ENCODE assay signal across 9 mouse cellular contexts in genomic region chr3:136905577-136905976, GRCm38 (mm10).
A peak's percentile ranks its signal among the peaks of the same experiment; 100 is the strongest.
DNase-seq lines count a peak whose midpoint lies in the region; ATAC-seq and TF ChIP-seq lines count a peak whose summit lies in the region.
"Had no signal": no experiment of that assay in that cellular context is flagged by ENCODE, and none has a peak within 500 bp of the region (broad histone marks: within the 10 kb centered on the region; RNA-seq: fewer than 3 reads in every experiment).

No protein-coding gene starts in this region.

- no peak overlapping the region for H3K9ac ChIP-seq in forebrain, embryonic 14.5 days (ENCODE audit: low read length)
- no peak overlapping the region for H3K9ac ChIP-seq in forebrain, embryonic 12.5 days
- H3K9ac ChIP-seq in intestine, embryonic 15.5 days, result no peak overlapping the region
- H3K9ac ChIP-seq: limb, embryonic 15.5 days had no signal

- peak; percentile 23; the same call in 1 of the 2 replicates for TF ChIP-seq CTCF in spleen, adult 2 months (IDR thresholded peaks at IDR 0.05; ENCODE audit: extremely low read depth, insufficient read depth, insufficient read length, insufficient replicate concordance)

- H3K4me3 ChIP-seq in forebrain, embryonic 14.5 days (ENCODE audit: low read depth, low read length), result no peak overlapping the region
- H3K4me3 ChIP-seq in forebrain, embryonic 12.5 days (replicated peaks), result no peak overlapping the region
- no peak overlapping the region for H3K4me3 ChIP-seq in spleen, adult 2 months (ENCODE audit: extremely low read depth, insufficient read depth, insufficient read length)
- no peak overlapping the region for H3K4me3 ChIP-seq in intestine, embryonic 15.5 days (replicated peaks)
- H3K4me3 ChIP-seq: limb, embryonic 15.5 days had no signal

- no peaks in the 10 kb centered on the region for H3K9me3 ChIP-seq in forebrain, embryonic 14.5 days (replicated peaks; ENCODE audit: control insufficient read depth, low read length)
- no peaks in the 10 kb centered on the region for H3K9me3 ChIP-seq in forebrain, embryonic 12.5 days
- H3K9me3 ChIP-seq in intestine, embryonic 15.5 days, result no peaks in the 10 kb centered on the region
- H3K9me3 ChIP-seq: limb, embryonic 15.5 days had no signal

- peaks cover 5% of the 10 kb centered on the region; the same call in 1 of the 2 replicates for H3K4me1 ChIP-seq in forebrain, embryonic 14.5 days (ENCODE audit: control insufficient read depth, insufficient read depth, low read length)
- H3K4me1 ChIP-seq in forebrain, embryonic 12.5 days, result peaks cover 4% of the 10 kb centered on the region; the same call in 1 of the 2 replicates
- no peaks in the 10 kb centered on the region for H3K4me1 ChIP-seq in spleen, adult 2 months (ENCODE audit: control insufficient read depth, insufficient read depth, insufficient read length)
- H3K4me1 ChIP-seq in intestine, embryonic 15.5 days (replicated peaks), result no peaks in the 10 kb centered on the region

- TF ChIP-seq POLR2A in spleen, adult 2 months (IDR thresholded peaks at IDR 0.05; ENCODE audit: low read depth, low read length), result no peak

- peaks cover 11% of the 10 kb centered on the region; the same call in 1 of the 2 replicates for H3K36me3 ChIP-seq in forebrain, embryonic 14.5 days (ENCODE audit: control insufficient read depth, insufficient read depth, low read length)
- peaks cover 13% of the 10 kb centered on the region; the same call in 1 of the 2 replicates for H3K36me3 ChIP-seq in forebrain, embryonic 12.5 days (replicated peaks)
- H3K36me3 ChIP-seq in spleen, adult 2 months (ENCODE audit: control insufficient read depth, insufficient read depth, low read length), result peaks cover 15% of the 10 kb centered on the region
- no peaks in the 10 kb centered on the region for H3K36me3 ChIP-seq in intestine, embryonic 15.5 days

- ATAC-seq in forebrain, embryonic 14.5 days, result no peak
- ATAC-seq in forebrain, embryonic 12.5 days (ENCODE audit: low FRiP score), result no peak
- ATAC-seq in intestine, embryonic 15.5 days, result no peak

- peak; percentile 20 for DNase-seq in forebrain, embryonic 14.5 days (ENCODE audit: low spot score)
- peak in 1 of 2 experiments; percentile 21 for DNase-seq in spleen, adult 2 months (ENCODE audit: low read depth in 1 of 2, low spot score in 2 of 2)
- DNase-seq in spleen, adult 12 weeks (ENCODE audit: low spot score), result no peak
- DNase-seq in kidney, postnatal 4 days, result peak; percentile 34 to 41
- DNase-seq in thymus, postnatal 36 days, result peak; percentile 31
- no peak for DNase-seq in cerebellum, adult 9-11 months

- no peaks in the 10 kb centered on the region for H3K27me3 ChIP-seq in forebrain, embryonic 14.5 days (replicated peaks; ENCODE audit: control insufficient read depth, insufficient read depth, low read length)
- no peaks in the 10 kb centered on the region for H3K27me3 ChIP-seq in forebrain, embryonic 12.5 days
- H3K27me3 ChIP-seq in spleen, adult 2 months (ENCODE audit: control insufficient read depth, insufficient read depth, low read length), result no peaks in the 10 kb centered on the region
- H3K27me3 ChIP-seq in intestine, embryonic 15.5 days (replicated peaks), result no peaks in the 10 kb centered on the region
- H3K27me3 ChIP-seq: limb, embryonic 15.5 days had no signal

- no peak overlapping the region for H3K27ac ChIP-seq in forebrain, embryonic 14.5 days (ENCODE audit: low read depth, low read length)
- H3K27ac ChIP-seq in forebrain, embryonic 12.5 days, result no peak overlapping the region
- H3K27ac ChIP-seq in spleen, adult 2 months (ENCODE audit: insufficient read depth, low read length), result no peak overlapping the region
- H3K27ac ChIP-seq in intestine, embryonic 15.5 days, result no peak overlapping the region
- H3K27ac ChIP-seq: limb, embryonic 15.5 days had no signal

- WGBS in forebrain, embryonic 14.5 days, result 69% methylated on average over 1 of the region's 1 CpGs
- 76% methylated on average over 1 of the region's 1 CpGs for WGBS in forebrain, embryonic 12.5 days
- WGBS in spleen, adult 2 months, result 81% methylated on average over 1 of the region's 1 CpGs
- WGBS in intestine, embryonic 15.5 days, result 77% methylated on average over 1 of the region's 1 CpGs

- H3K4me2 ChIP-seq in forebrain, embryonic 14.5 days (ENCODE audit: low read length), result no peak overlapping the region
- no peak overlapping the region for H3K4me2 ChIP-seq in forebrain, embryonic 12.5 days
- H3K4me2 ChIP-seq in intestine, embryonic 15.5 days (replicated peaks), result no peak overlapping the region
- H3K4me2 ChIP-seq: limb, embryonic 15.5 days had no signal

Comparison
In these comparisons a context has a peak if more than half of its experiments do, and no peak if none do; other contexts are left out.
1. DNase-seq: peak in forebrain, embryonic 14.5 days (single experiment), kidney, postnatal 4 days (2 of 2) and thymus, postnatal 36 days (2 of 2); none in spleen, adult 12 weeks (single experiment) and cerebellum, adult 9-11 months (single experiment).